Mouse (Mus musculus) heart, postnatal 14 days (tissue): ENCODE data around the gene Cuedc1. TPM values are rescaled to one million over a fixed set of nuclear protein-coding genes. Genes with fewer than 3 reads are reported as not detected.

Experiments
- DNase-seq, 2 experiments: peaks; one replicate each; pipeline ENCODE4 v3.0.0; 2021 to 2022
- intact Hi-C: fragments of 180-260 bp; cut with DNase I; formaldehyde crosslinking; loops from one replicate; pipeline ENCODE4 v1.15.1; 2025
- total RNA-seq, 2 experiments: library from RNA; stranded (reverse); gene quantifications; 2 replicates each; pipeline ENCODE4 v1.2.3; 2021

Cuedc1 gene
- total RNA-seq, 2 experiments from 2014 or later, result 47.9 to 55.6 TPM

GRCm38 (mm10) chr11:88075701-88076100 lies 22.2 kb upstream of the Cuedc1 start:
- intact Hi-C loops, result no loop called here

GRCm38 (mm10) chr11:88076394-88076793 lies 21.5 kb upstream of the Cuedc1 start:
- no peak for DNase-seq
- intact Hi-C loops, result no loop called here

More at GRCm38 (mm10) chr11:88075701-88076100, 22.2 kb upstream of the Cuedc1 start:
- DNase-seq, result no peak

- no peak for DNase-seq
- intact Hi-C loops, result no loop called here
Observed at GRCm38 (mm10) chr11:88083699-88084098, 14.2 kb upstream of the Cuedc1 start.

DNA sequence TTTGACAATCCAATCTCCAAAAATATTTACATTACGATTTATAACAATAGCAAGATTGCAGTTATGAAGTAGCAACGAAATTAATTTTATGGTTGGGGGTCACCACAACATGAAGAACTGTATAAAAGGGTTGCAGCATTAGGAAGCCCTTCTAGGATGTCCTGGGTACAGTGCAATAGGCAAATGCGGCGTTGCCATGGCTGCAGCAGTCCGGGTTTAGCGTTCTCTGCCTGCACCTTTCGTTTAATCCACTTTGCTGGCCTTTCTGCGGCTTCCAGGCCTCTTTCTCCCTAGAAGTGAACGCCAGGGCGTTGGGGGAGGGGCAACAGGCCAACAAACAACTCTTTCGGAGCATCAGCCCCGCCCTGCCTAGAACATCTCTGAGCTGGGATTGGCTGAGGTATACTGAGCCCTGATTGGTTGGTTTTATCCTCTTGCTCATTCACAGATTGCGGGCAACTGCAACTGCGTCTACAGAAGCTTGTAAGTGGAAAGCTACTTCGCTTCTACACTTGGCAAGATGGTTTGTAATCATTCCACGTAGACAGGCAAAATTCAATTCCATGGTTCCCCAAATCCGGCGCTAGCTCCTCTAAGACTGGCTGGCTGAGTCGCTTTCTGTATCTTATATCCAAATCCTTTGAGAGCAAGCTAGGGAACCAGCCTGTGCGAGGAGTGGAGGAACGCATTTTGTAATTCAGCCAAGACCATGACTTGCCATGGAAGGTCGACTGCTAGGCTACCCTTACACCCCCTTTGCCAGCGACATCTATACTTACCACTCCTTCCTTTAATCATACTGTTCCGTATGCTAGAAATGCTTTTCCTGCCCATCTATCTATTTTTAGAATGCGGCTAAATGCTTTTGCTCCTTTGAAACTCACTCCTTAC lies 10.9 kb upstream of the Cuedc1 start:
- DNase-seq, result peak; percentile 91 to 93
- intact Hi-C loops, result no loop called here

DNA sequence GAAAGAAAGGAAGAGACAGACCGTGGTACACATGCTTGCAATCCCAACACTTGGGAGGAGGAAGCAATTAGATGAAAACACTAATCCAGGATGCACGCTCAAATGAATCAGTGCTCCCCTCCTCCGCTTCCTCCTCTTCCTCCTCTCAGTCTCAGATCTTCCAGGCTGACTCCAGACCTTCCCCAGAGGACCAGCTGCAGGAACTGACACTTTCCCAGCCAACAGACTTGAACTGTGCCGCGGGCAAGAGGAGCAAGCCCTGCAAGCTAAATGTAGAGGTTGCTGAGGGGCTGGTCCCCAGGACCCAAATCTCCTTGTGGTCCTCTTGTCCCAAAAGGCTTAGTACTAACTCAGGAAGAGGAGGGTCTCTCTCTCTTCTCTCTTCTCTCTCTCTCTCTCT lies 8.7 kb upstream of the Cuedc1 start:
- DNase-seq, result no peak
- intact Hi-C loops, result no loop called here

DNA sequence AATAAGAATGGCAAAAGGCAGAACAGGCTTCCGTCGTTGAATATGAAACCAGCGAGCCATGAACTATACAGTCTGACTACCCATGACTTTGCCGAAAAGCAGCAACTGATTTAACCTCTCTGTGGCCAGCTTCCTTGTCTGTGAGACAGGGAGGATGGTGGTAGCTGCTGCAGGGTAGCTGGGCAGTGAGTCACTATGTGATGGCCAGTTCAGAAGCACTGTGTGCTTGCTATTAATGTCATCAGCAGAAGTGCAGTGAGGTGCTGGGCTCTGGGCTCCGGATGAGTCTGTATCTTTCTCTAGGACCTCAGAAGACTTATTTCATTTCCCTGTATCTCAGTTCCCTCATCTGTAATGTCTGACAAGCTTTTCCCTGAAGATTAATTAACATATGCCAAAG lies 7.6 kb upstream of the Cuedc1 start:
- DNase-seq, result no peak
- intact Hi-C loops, result no loop called here

GRCm38 (mm10) chr11:88091949-88092348 lies 5.9 kb upstream of the Cuedc1 start:
- intact Hi-C loops, result no loop called here
- DNase-seq, result no peak

DNA sequence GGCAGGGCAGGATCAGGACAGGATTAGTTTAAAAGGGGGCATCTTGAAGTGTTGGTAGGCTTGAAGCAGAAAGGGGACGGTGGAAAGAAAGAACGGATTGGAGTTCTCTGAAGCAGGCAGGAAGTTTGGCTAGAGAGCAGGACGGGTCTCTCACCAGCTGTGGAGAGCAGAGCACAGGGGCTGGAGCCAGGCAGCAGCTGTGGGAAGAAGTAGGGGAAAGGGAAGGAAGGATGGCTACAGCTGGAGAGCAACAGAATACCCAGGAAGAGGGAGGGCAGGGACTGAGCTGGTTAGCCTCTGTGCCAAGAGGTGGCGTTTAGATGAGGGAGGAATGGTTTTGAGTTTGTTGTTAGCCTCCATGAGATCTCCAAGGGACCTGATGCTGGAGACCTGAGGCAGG lies 685 bp upstream of the Cuedc1 start:
- DNase-seq, result peak; percentile 58 to 74
- intact Hi-C loops, result loop anchor here (2.0 to 5.0 kb wide), 2 partner anchors 24 to 65 kb away; no protein-coding TSS in a partner anchor

DNA sequence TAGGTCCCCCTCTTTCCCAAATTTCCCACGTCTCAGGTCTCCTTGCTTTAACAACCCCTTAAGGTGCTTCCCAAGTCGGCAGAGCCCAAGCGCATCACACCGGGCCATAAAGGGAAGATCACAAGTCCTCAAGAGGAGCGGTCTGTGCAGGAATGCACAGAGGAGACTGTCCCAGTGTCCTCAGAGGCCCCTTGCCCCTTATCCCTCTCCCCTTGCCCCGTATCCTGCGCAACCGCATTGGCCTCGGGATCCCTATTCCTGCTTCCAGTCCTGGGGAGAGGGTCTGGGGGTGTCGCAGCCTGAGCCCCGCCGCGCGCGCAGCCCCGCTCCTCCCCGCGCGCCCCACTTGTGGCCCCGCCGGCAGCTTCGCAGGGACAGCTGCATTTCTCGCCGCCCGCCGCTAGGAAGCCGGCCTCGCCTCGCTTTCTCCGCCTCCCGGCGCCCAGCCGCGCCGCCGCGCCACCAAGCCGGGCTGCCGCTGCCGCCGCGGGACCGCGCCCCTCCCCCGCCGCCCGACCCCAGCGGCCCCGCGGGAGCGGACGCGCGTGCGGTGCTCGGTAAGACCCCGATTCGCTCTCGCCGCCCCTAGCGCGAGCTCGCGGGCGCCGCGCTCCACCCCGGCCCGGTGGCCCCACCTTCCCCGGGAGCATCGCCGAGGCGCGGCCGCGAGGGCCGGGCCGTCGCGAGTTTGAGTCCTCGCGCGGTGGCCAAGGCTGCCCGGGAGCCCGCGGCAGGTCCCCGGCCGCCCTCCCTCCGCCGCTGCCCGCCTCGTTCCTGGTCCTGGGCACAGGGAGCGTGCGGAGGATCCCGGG lies 1.1 kb downstream of the Cuedc1 start:
- peak; percentile 87 to 88 for DNase-seq
- intact Hi-C loops, result loop anchor here (2.0 to 5.0 kb wide), 2 partner anchors 20 to 63 kb away; no protein-coding TSS in a partner anchor

DNA sequence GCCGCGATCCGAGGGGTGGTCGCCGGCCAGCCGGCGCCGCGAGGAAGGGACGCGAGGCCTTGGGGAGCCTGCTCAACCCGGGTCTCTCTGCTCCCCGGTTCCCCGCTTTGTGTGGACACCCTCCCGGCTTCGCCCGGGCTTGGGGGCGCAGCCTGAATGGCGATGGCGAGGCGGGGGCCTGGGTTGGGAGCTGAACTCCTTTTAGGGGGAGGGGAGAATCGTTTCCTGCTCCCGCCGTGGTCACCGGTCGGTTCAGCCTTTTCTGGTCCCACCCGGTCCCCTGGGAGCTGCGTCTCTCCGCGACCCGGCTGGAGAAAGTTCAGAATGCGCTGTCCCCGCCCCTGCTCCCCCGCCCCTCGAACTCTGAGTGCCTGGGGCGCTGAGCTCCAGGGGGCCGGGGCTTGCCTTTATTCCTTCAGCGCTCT lies 1.8 kb downstream of the Cuedc1 start:
- peak; percentile 91 for DNase-seq
- intact Hi-C loops, result loop anchor here (2.0 to 5.0 kb wide), 2 partner anchors 19 to 63 kb away; no protein-coding TSS in a partner anchor

- intact Hi-C loops, result no loop called here
- no peak for DNase-seq
Observed at GRCm38 (mm10) chr11:88100170-88100569, 2.3 kb downstream of the Cuedc1 start.

DNA sequence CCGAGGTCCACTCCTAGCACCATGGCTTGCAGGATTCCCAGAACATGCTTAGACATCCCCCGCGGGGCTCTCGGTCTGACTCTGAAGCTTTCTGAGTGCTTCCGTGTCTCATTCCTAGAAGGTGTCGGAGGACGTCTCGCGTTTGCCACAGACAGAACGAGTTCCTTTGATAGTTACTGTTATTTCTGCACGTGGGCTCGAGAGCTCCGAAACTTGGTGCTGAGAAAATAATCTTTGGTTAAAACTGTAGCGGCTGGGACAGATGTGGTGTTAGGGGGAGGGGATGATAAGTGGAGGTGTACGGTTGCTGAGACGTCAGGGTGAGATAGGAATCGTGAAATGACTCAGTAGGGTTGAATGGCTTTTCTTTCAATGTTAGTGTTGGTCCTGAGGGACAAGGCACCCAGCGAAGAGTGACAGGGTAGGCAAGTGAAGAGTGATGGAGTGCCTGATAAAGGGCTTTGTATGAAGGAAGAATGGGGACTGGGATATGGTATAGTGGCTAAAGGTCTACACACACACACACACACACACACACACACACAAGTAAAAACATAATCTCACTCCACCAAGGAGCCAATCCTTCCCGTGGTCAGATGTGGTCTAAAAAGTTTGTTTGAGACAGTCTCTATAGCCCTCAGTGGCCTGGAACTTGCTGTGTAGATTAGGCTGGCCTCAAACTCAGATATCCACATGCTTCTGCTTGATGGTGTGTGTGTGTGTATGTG lies 5.5 kb downstream of the Cuedc1 start:
- intact Hi-C loops, result no loop called here
- DNase-seq, result no peak

DNA sequence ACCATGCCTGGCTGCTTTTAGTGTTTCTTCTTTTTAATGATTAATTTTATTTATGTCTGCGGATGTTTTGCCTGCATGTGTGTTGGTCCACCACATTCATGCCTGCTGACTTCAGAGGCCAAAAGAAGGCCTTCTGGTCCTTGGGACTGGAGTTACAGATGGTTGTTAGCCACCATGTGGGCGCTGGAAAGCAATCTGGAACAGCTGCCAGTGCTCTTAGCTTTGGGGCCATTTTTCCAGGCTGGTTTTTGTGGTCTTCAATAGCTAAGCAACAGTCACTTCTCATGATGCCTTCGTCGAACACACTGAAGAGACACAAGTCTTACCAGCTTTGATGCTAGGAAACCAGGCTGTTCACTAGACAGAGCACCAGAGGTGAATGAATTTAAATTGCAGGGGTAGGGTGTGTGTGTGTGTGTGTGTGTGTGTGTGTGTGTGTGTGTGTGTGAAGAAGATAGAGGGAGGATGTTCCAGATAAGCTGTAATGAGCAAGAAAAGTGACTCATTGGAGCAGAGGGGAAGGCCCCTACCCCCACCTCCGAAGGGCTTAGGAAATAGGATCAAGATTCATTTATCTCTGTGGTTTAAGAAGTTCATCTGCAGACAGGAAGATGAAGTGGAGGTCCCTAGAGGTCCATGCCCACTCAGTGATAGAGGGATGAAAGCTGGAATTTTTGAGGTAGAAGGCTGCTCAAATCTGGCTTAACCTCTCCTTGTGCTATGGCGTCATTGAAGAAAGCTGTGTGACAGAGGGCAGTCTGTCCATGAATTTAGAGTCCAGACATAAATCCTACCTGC lies 7.8 kb downstream of the Cuedc1 start:
- intact Hi-C loops, result loop anchor here (2.0 kb wide), 1 partner anchor 25 kb away; no protein-coding TSS in a partner anchor
- DNase-seq, result no peak

GRCm38 (mm10) chr11:88106292-88106554 lies 8.4 kb downstream of the Cuedc1 start:
- no peak for DNase-seq
- intact Hi-C loops, result no loop called here

DNA sequence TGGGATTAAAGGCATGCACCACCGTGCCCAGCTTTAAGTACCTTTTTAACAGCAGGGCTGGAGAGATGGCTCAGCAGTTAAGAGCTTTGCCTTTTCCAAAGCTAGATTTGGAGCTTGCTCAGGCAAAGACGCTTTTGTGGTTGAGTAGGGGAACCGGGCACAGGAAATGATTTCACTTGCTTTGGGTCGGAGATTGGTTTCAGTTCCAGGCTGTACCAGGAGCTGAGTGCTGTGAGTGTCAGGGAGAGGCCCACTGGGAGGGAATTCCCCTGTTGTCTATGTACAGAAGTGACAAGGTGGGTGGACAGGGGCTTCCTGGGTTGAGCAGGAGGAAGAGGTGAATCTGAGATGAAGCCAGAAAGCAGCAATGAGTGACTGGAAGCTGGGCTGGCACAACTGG lies 9.5 kb downstream of the Cuedc1 start:
- no peak for DNase-seq

GRCm38 (mm10) chr11:88110031-88110594 lies 12.3 kb downstream of the Cuedc1 start:
- DNase-seq, result peak in 1 of 2 experiments; percentile 33
- intact Hi-C loops, result no loop called here

More for the DNA sequence above, 9.5 kb downstream of the Cuedc1 start:
- intact Hi-C loops, result no loop called here

DNA sequence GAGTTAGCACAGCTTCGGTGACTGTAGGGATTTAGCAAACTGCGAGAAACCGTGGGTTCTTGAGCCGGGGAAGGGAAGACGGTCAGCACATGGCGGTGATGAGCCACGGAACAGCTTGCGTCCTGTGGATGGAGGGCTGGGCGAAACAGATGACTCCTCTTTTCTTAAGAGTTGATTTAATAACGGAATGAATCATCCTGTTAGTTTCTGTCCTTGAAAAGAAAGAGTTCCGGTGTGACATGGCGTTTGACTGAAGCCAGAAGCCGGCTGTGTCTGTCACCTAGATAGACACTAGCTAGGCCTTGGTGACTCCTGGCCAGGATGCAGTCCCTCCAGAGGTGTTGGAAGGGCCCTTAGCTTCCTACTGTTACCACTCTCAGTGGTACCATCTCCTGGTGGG lies 14.2 kb downstream of the Cuedc1 start:
- intact Hi-C loops, result no loop called here
- DNase-seq, result no peak

DNA sequence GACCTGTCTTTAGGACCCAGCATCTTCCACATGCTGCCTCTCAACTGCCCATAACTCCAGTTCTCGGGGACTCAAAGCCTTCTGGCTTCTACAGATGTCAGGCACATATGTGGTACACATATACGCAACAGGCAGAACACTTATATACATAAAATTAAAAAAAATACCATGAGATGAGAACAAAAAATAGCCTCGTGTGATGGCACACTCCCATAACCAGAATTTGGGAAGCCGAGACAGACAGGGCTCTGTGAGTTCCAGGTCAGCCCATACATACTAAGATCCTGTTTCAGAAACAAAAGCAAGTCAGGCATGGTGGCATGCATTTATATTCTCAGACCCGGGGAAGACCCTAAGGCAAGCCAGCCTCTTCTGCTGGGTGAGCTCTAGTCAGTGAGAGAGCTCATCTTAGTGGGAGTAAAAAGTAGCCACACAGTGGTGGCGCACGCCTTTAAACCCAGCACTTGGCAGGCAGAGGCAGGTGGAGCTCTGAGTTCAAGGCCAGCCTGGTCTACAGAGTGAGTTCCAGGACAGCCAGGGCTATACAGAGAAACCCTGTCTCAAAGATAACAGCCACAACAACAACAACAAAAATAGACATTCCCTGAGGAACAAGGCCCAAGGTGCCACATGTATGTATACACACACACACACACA lies 14.9 kb downstream of the Cuedc1 start:
- intact Hi-C loops, result no loop called here
- no peak for DNase-seq
